Mouse (Mus musculus): Measurements from ENCODE around the gene Gm20924.
"Not testable (repeated sequence)": the region's sequence is repeated elsewhere in the genome, so short reads cannot be mapped to it uniquely, and the experiment has no call there.

Gm20924 gene

DNA sequence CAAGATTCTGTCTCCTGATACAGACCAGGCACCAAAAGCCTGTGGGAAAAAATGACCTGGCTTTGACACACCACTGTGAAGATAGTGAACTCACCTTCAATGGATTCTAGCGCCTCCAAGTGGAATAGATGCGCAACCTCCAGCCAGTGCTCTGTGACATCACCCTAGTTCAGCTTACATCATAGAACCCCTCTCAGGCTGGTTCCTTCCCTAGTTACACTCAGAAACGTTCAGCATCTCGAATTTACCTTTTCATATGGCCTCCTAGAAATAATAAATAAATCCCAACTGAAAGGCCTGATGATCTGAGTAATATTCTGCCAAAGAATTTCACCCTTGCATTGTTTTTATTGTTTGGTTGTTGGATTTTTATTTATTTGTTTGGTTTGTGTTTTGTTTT is at the start of gene Gm20924:
Gene Gm20924 (minus strand): TSS at position 101 of the 400 bp plus-strand sequence.
- not testable (repeated sequence) for DNase-seq
